Mouse (Mus musculus): ENCODE measurements around the gene Creb3l1. TPM values are rescaled to one million over a fixed set of nuclear protein-coding genes. Genes with fewer than 3 reads are reported as not detected.

Gene Creb3l1
- polyA plus RNA-seq, 1 experiment = 1.7 TPM

DNA sequence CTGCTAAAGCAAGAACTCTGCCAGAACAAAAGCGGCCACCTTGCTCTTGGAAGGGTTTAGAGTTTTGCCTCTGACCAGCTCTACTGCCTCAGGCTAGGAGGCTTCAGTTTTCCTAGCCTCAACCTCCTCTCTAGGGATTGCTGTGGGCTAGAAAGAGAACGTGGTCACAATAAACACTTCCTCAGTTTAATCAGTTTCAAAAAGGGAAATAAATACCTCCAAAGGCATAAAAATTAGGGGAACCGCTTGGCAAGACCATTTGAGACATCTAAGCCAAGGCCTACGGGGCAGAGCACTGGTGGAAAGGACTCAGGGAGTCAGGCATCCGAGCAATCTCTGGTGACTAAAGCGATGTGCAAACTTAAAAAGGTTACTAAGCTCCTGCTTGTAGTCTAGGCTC, 68.4 kb downstream of the Creb3l1 start:
- 36% methylated on average over 6 of the region's 6 CpGs for WGBS
- no peak overlapping the region for H3K4me3 ChIP-seq (replicated peaks; ENCODE audit: control insufficient read depth, low read depth, low read length)
- H3K27ac ChIP-seq (ENCODE audit: control insufficient read depth, insufficient read depth, low read depth, low read length, poor library complexity) = no peak overlapping the region
- H3K4me1 ChIP-seq (ENCODE audit: control insufficient read depth, insufficient read depth, low read length) = peaks cover 10% of the 10 kb centered on the region
- TF ChIP-seq CTCF (IDR thresholded peaks at IDR 0.05; ENCODE audit: control insufficient read depth, insufficient read depth, low read length) (no peak), POLR2A (IDR thresholded peaks at IDR 0.05; ENCODE audit: borderline replicate concordance, control insufficient read depth, low read depth, low read length) (no peak)

DNA sequence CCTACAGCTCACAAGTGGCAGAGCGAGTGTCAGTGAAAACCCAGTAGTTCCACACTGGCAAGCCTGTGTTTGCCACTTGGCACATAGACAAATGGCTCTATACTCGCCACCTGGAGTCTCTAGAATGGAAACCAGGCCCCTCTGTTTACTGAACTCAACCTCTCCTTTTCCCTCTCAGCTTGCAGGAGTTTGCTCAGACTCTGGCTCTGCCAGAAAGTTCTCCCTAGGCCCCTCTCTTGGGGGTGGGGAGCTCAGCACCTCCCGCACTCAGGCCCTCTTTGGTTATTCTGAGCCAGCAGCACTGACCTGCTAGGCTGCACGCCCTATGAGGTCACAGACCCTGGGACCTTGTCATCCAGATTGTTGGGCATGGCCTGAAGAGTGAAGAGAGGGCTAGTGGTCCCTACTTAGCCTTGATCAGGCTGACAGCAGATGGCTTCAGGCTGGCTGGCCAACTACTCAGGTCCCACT, 69.1 kb downstream of the Creb3l1 start:
- Histone ChIP-seq H3K27ac (ENCODE audit: control insufficient read depth, insufficient read depth, low read depth, low read length, poor library complexity) (no peak overlapping the region), H3K4me3 (replicated peaks; ENCODE audit: control insufficient read depth, low read depth, low read length) (no peak overlapping the region), H3K4me1 (ENCODE audit: control insufficient read depth, insufficient read depth, low read length) (peaks cover 8% of the 10 kb centered on the region)
- TF ChIP-seq POLR2A (IDR thresholded peaks at IDR 0.05; ENCODE audit: borderline replicate concordance, control insufficient read depth, low read depth, low read length) = no peak
- TF ChIP-seq CTCF (IDR thresholded peaks at IDR 0.05; ENCODE audit: control insufficient read depth, insufficient read depth, low read length) = no peak
- 86% methylated on average over 4 of the region's 4 CpGs for WGBS

DNA sequence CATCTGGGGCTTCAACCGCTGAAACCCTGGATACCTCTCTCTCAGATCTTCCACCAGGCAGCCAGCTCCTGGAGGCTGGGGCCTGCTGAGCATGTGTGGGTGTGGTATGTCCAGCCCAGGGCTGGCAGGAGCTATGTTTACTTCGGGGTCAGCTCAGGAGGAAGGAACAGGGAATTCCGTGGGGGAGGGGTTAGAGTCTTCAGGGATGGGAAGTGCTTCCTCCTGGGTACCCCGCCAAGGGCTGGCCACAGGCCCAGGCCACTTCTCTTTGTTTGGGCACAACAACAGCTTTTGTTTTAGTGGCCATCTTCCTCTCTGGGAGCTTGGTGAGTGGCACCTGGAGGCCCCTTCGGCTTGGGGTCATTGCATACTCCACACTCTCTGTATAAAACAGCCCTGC, 70.5 kb downstream of the Creb3l1 start:
- H3K4me3 ChIP-seq (replicated peaks; ENCODE audit: control insufficient read depth, low read depth, low read length) = no peak overlapping the region
- no peak for TF ChIP-seq POLR2A (IDR thresholded peaks at IDR 0.05; ENCODE audit: borderline replicate concordance, control insufficient read depth, low read depth, low read length)
- TF ChIP-seq CTCF (IDR thresholded peaks at IDR 0.05; ENCODE audit: control insufficient read depth, insufficient read depth, low read length) = no peak
- WGBS = 37% methylated on average over 5 of the region's 5 CpGs
- H3K4me1 ChIP-seq (ENCODE audit: control insufficient read depth, insufficient read depth, low read length) = peaks cover 12% of the 10 kb centered on the region
- H3K27ac ChIP-seq (ENCODE audit: control insufficient read depth, insufficient read depth, low read depth, low read length, poor library complexity) = no peak overlapping the region

DNA sequence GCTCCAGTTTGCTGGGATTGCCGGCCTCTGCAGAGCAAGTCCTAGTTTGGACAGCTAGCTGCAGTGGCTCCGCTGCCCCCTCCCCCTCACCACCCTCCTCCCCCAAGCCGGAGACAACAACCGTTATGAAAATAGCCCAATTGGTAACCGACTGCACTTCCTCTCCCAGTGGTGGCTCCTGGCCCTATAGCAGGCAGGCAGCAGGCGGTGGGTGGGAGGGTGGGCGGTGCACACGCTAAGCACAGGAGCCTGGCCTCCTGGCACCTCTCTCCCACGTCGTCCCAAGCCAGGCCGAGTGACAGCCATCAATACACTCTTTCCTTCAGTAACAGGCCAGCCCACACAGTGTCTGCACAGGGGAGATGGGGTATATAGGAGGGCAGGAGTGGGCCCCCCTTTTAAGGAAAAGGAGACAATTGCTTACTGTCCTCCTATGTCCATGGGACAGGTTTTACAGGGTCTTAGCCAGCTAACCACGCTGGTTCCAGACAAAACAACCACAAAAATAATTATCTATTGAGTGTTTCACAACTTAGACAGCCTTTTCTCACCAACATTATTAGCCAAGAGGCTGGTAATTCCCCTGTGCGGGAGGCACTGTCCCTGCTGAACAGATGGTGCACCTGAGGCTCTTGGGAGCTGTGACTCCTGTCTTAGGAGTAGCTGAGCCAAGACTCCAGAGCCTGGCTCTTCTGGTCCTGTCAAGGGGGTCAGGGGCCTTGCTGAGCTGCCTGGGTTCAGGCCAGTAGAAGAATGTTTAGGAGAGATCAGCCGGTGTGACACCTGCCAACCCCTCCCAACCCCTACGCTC, 73.8 kb downstream of the Creb3l1 start:
- no peak for TF ChIP-seq CTCF (IDR thresholded peaks at IDR 0.05; ENCODE audit: control insufficient read depth, insufficient read depth, low read length)
- TF ChIP-seq POLR2A (IDR thresholded peaks at IDR 0.05; ENCODE audit: borderline replicate concordance, control insufficient read depth, low read depth, low read length) = no peak
- peaks cover 13% of the 10 kb centered on the region for H3K4me1 ChIP-seq (ENCODE audit: control insufficient read depth, insufficient read depth, low read length)
- H3K4me3 ChIP-seq (replicated peaks; ENCODE audit: control insufficient read depth, low read depth, low read length) = peak overlapping the region; percentile 41
- WGBS = 3% methylated on average over 15 of the region's 15 CpGs
- peak overlapping the region; percentile 75 for H3K27ac ChIP-seq (ENCODE audit: control insufficient read depth, insufficient read depth, low read depth, low read length, poor library complexity)

DNA sequence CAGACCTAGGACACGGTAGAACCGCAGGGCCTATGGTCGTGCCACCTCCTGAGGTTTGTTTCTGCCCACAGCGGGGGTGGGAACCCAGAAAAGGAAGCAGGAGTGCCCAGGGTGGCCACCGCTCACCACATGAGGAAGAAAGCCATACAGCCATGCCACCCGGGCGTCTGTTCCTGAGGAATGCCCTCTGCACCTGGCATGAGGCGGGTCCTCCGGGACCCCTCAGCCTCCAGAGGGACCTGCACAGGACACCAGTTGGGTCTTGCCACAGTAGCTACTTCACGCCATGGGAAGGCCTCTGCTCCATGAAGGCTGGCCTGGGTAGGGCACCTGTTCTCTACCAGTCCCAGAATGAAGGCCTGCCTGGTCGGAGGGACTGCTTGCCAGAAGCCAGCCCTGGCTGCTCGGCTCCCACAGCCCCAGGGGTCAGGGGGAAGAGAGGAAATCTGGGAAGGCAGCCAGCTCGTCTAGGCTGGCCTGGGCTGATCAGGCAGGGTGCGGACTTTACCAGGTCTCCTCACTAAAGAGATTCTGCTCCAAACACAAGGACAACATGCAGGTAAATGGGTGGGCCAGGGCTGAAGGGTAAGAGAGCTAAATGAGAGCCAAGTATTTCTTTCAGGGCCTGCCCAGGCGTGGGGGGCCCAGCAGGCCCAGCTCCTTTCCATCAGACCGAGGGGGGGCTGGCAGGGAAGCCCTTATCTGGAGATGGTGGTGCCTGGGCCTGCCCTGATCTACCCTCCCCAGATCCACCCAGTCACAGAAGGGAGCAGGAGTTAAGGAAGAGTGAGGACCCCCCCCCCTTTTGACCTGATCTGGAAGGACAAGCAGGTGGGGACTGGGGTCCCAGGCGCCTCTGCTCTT, 74.7 kb downstream of the Creb3l1 start:
- Histone ChIP-seq H3K4me3 (replicated peaks; ENCODE audit: control insufficient read depth, low read depth, low read length) (peak overlapping the region; percentile 58), H3K27ac (ENCODE audit: control insufficient read depth, insufficient read depth, low read depth, low read length, poor library complexity) (peak overlapping the region; percentile 75), H3K4me1 (ENCODE audit: control insufficient read depth, insufficient read depth, low read length) (peaks cover 13% of the 10 kb centered on the region)
- WGBS = 2% methylated on average over 17 of the region's 17 CpGs
- TF ChIP-seq CTCF (IDR thresholded peaks at IDR 0.05; ENCODE audit: control insufficient read depth, insufficient read depth, low read length) = no peak
- TF ChIP-seq POLR2A (IDR thresholded peaks at IDR 0.05; ENCODE audit: borderline replicate concordance, control insufficient read depth, low read depth, low read length) = peak; percentile 18; the same call in 1 of the 2 replicates

DNA sequence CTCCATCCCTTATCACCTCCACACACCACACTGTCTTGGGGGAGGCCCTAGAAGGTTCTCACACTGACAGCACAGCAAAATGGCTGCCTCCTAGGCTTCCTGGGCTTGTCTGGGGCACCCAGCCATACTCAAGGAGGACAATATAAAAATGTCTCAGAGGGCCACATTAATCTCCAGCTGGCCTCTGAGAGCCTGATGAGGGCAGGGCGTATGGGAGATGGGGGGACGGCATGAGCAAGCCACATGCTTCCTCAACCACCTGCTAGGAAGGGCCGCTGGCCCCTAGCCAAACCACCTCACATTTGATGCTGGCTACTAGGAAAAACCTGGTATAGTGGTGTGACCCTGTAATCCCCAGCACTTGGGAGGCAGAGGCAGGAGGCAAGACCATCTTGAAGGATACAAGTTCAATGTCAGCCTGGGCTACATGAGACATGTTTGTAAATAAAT, 75.5 kb downstream of the Creb3l1 start:
- H3K4me1 ChIP-seq (ENCODE audit: control insufficient read depth, insufficient read depth, low read length) = peaks cover 13% of the 10 kb centered on the region
- TF ChIP-seq POLR2A (IDR thresholded peaks at IDR 0.05; ENCODE audit: borderline replicate concordance, control insufficient read depth, low read depth, low read length) (no peak), CTCF (IDR thresholded peaks at IDR 0.05; ENCODE audit: control insufficient read depth, insufficient read depth, low read length) (no peak)
- H3K27ac ChIP-seq (ENCODE audit: control insufficient read depth, insufficient read depth, low read depth, low read length, poor library complexity) = peak overlapping the region; percentile 75
- no peak overlapping the region for H3K4me3 ChIP-seq (replicated peaks; ENCODE audit: control insufficient read depth, low read depth, low read length)
- 3% methylated on average over 3 of the region's 3 CpGs for WGBS

DNA sequence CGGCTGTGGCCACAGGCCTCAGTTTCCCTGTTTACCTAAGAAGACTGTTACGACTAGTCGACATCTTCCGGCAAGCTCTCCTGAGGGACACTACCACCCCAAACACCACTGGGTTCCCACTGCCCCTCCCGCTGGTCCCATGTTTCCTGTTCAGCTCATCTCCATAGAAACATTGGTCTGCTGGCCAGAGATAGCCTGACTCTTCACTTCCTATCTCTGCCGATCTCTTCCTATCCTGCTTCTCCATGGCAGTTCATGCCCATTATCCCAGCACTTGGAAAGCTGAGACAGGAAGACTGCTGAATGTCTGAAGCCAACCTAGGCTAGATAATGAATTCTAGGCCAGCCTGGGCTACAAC, 76.2 kb downstream of the Creb3l1 start:
- TF ChIP-seq POLR2A (IDR thresholded peaks at IDR 0.05; ENCODE audit: borderline replicate concordance, control insufficient read depth, low read depth, low read length) (no peak), CTCF (IDR thresholded peaks at IDR 0.05; ENCODE audit: control insufficient read depth, insufficient read depth, low read length) (no peak)
- WGBS = 5% methylated on average over 6 of the region's 6 CpGs
- H3K4me1 ChIP-seq (ENCODE audit: control insufficient read depth, insufficient read depth, low read length) = peaks cover 13% of the 10 kb centered on the region
- H3K27ac ChIP-seq (ENCODE audit: control insufficient read depth, insufficient read depth, low read depth, low read length, poor library complexity) = peak overlapping the region; percentile 57
- peak overlapping the region; percentile 6 for H3K4me3 ChIP-seq (replicated peaks; ENCODE audit: control insufficient read depth, low read depth, low read length)
